Mouse (Mus musculus) liver, adult 2 months (tissue): ENCODE data around the gene Ppa2.

Experiments used
- CTCF ChIP-seq: fragments of 200-500 bp; IDR thresholded peaks from 2 replicates; pipeline ENCODE4 v1.5.1; 2011; ENCODE audit warnings: low read depth, low read length, control low read depth
- POLR2A ChIP-seq: fragments of 200-500 bp; IDR thresholded peaks from 2 replicates; pipeline ENCODE4 v1.6.1; 2011; ENCODE audit warnings: low read length, control low read depth; ENCODE audit not compliant: insufficient read depth; ENCODE audit errors: extremely low read depth

DNA sequence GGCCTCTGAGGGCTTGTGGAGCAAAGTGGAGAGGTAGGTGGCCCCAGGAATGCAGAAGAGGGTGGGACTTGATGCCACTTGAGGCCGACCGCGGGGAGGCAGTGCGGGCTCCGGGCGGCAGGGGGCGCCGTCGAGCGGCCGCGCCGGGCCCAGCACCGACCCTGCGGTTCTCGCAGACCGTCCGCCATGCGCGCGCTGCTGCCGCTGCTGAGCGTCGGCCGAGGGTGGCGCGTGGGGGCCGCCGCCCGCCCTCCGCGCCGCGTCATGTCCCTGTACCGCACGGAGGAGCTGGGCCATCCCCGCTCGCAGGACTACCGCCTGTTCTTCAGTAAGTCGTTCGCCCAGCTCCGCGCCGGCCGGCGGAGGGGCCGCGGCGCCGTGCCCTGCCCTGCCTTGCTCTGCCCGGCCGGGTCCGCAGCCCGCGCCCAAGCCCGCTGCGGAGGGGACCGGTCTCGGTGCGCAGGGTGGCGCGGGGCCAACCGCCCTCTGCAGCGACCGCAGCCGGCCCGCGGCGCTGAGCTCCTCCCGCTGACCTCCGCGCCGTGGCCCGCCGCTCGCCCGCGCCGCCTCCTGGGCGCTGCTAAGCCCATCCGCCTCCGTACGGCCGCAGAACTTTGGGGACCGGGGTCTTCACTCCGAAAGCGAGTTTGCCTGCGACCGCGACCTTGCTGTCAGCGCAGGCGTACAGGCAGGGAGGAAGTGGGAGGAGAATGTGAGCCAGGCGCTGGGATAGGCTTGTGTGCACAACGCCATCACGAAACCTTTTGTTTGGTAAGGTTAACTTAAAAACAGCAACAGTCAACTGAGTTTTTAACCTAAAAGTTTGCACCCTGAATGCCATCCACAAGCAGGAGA, at the start of gene Ppa2:
- peak; percentile 82 for TF ChIP-seq CTCF
- peak; percentile 69 for TF ChIP-seq POLR2A
